Mouse (Mus musculus): ENCODE measurements around the gene Nos1ap.

DNA sequence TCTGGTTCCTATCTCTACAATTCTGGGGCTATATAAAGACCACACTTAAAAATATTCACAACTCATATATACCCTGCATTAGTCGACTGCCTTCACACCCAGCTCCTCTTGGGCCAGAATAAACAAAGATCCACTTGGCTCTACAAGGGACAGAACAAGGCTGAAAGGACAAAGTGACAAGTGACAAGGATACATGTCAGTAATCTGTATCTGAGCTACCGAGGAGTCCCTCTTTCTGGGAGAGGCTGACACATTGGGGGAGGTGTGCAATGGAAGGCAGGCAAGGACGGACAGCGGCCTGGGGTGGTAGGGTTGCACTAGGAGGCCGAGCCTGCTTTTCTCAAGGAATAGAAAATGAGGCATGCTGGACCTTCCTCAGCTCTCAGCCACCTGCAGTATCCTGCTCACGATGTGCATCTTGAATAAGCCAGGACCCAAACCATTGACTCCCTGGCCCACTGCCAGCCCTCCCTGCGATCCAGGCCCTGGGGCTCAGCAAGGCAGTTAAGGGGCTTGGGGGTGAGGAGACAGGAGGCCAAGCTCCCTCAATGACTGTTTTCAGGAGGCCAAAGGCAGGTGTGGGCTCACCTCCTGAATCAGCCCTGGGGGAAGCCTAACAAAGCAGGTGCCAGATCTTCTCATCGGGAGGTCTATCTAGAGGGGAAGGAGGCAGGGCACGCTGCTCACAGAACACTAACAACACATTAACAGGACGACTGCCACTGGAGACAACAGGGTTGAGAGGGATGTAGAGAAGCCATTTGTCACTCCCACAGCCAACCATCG, 87.0 kb downstream of the Nos1ap start:
- TF ChIP-seq POLR2A (IDR thresholded peaks at IDR 0.05; ENCODE audit: borderline replicate concordance, low read depth, low read length), result no peak
- TF ChIP-seq CTCF (IDR thresholded peaks at IDR 0.05; ENCODE audit: low read depth, low read length), result no peak
